Mouse (Mus musculus) right cerebral cortex, postnatal 10 days (tissue): ENCODE measurements around the gene Tubb1.

Experiments used
- DNase-seq, 2 experiments: peaks; one replicate each; pipeline ENCODE4 v3.0.0; 2021; ENCODE audit warnings: low spot score in 2 of 2

Gene Tubb1

GRCm38 (mm10) chr2:174443046-174443445 lies 7.4 kb upstream of the Tubb1 start:
- no peak for DNase-seq

- DNase-seq = no peak
Measured at GRCm38 (mm10) chr2:174444359-174444758, 6.1 kb upstream of the Tubb1 start.

GRCm38 (mm10) chr2:174445018-174445417 lies 5.5 kb upstream of the Tubb1 start:
- DNase-seq = no peak

- no peak for DNase-seq
Measured at GRCm38 (mm10) chr2:174446492-174446891, 4.0 kb upstream of the Tubb1 start.

GRCm38 (mm10) chr2:174446905-174447304 lies 3.6 kb upstream of the Tubb1 start:
- DNase-seq = no peak

GRCm38 (mm10) chr2:174448405-174448804 lies 2.1 kb upstream of the Tubb1 start:
- no peak for DNase-seq

GRCm38 (mm10) chr2:174453681-174454080 lies 3.2 kb downstream of the Tubb1 start:
- no peak for DNase-seq

- no peak for DNase-seq
Measured at GRCm38 (mm10) chr2:174459365-174459764, 8.9 kb downstream of the Tubb1 start.

GRCm38 (mm10) chr2:174463370-174463769 lies 12.9 kb downstream of the Tubb1 start:
- DNase-seq = no peak

GRCm38 (mm10) chr2:174463789-174464523 lies 13.5 kb downstream of the Tubb1 start, which contains the start of gene Atp5e:
Gene Atp5e, minus strand, starts transcription at chr2:174464105.
- peak; percentile 98 to 99 for DNase-seq

- no peak for DNase-seq
Measured at GRCm38 (mm10) chr2:174470333-174470732, 19.8 kb downstream of the Tubb1 start.

GRCm38 (mm10) chr2:174470786-174471405 lies 20.4 kb downstream of the Tubb1 start:
- DNase-seq = no peak

- no peak for DNase-seq
Measured at GRCm38 (mm10) chr2:174472407-174472806, 21.9 kb downstream of the Tubb1 start.

GRCm38 (mm10) chr2:174472818-174473549 lies 22.5 kb downstream of the Tubb1 start, which contains the start of gene Prelid3b:
Gene Prelid3b, minus strand, starts transcription at chr2:174473081.
- DNase-seq = peak; percentile 99 to 100

- no peak for DNase-seq
Measured at GRCm38 (mm10) chr2:174473550-174473927, 23.0 kb downstream of the Tubb1 start.

GRCm38 (mm10) chr2:174477543-174478319 lies 27.2 kb downstream of the Tubb1 start:
- no peak for DNase-seq

- DNase-seq = no peak
Measured at GRCm38 (mm10) chr2:174478746-174479145, 28.3 kb downstream of the Tubb1 start.

- no peak for DNase-seq
Measured at GRCm38 (mm10) chr2:174487005-174487404, 36.5 kb downstream of the Tubb1 start.

- no peak for DNase-seq
Measured at GRCm38 (mm10) chr2:174492858-174493257, 42.4 kb downstream of the Tubb1 start.

- DNase-seq = no peak
Measured at GRCm38 (mm10) chr2:174500814-174501503, 50.5 kb downstream of the Tubb1 start.

- DNase-seq = no peak
Measured at GRCm38 (mm10) chr2:174501517-174501916, 51.0 kb downstream of the Tubb1 start.
